Comparison of ENCODE assay signal across 9 mouse cellular contexts in the genomic region with DNA sequence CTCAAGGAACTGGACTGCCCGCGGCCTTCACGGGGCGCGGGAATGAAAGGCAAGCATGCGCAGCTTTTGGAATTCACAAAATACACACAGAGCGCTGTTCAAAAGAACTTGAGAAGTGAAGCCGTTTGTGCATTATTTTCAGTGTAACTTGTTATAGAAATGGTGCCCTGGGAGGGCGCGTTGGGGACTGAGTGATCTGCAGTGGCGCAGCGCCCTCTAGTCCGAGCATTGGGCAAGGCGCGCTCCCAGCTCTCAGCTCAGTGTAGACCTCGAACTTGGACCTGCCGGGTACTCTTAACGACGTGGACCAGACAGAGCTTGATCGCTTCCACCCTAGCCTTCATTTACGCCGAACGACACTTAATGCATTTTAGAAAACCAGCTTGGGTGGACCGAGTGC. TPM values are rescaled to one million over a fixed set of nuclear protein-coding genes. Genes with fewer than 3 reads are reported as not detected.
DNase-seq lines count a peak whose midpoint lies in the region; ATAC-seq and TF ChIP-seq lines count a peak whose summit lies in the region.
"Had no signal": no experiment of that assay in that cellular context is flagged by ENCODE, and none has a peak within 500 bp of the region (broad histone marks: within the 10 kb centered on the region; RNA-seq: fewer than 3 reads in every experiment).

No protein-coding gene starts in this region.

- H3K27me3 ChIP-seq in heart, embryonic 12.5 days (replicated peaks), result no peaks in the 10 kb centered on the region
- H3K27me3 ChIP-seq in kidney, embryonic 16.5 days (ENCODE audit: insufficient read depth, low read length), result 0 out of 2 replicates have a peak, but pooled peaks cover 4% of the 10 kb centered on the region
- no peaks in the 10 kb centered on the region for H3K27me3 ChIP-seq in limb, embryonic 14.5 days (ENCODE audit: control insufficient read depth, insufficient read depth, low read length)
- no peaks in the 10 kb centered on the region for H3K27me3 ChIP-seq in midbrain, postnatal 0 days (ENCODE audit: insufficient read depth, low read length)
- H3K27me3 ChIP-seq: CH12.LX had no signal

- 0 out of 2 replicates have a peak, but pooled peaks cover 5% of the 10 kb centered on the region for H3K4me1 ChIP-seq in heart, embryonic 12.5 days (replicated peaks)
- peaks cover 19% of the 10 kb centered on the region for H3K4me1 ChIP-seq in kidney, embryonic 16.5 days (ENCODE audit: insufficient read depth, low read length)
- peaks cover 10% of the 10 kb centered on the region for H3K4me1 ChIP-seq in limb, embryonic 14.5 days (ENCODE audit: control insufficient read depth, insufficient read depth, low read length)
- no peaks in the 10 kb centered on the region; the same call in 1 of the 2 replicates for H3K4me1 ChIP-seq in midbrain, postnatal 0 days (ENCODE audit: insufficient read depth, low read length)

- H3K4me2 ChIP-seq in heart, embryonic 12.5 days, result peak overlapping the region; percentile 82
- peak overlapping the region; percentile 72 for H3K4me2 ChIP-seq in kidney, embryonic 16.5 days (replicated peaks; ENCODE audit: low read depth, low read length)
- peak overlapping the region; percentile 52 for H3K4me2 ChIP-seq in limb, embryonic 14.5 days (replicated peaks; ENCODE audit: low read depth, low read length, severe bottlenecking)
- H3K4me2 ChIP-seq in midbrain, postnatal 0 days (ENCODE audit: low read depth, low read length, poor library complexity, severe bottlenecking), result peak overlapping the region; percentile 95

- peak; percentile 76 to 82 for DNase-seq in urinary bladder, adult 18-20 months (ENCODE audit: low spot score in 2 of 2)
- DNase-seq in urinary bladder, postnatal 10 days (ENCODE audit: low spot score), result no peak
- peak; percentile 87 for DNase-seq in fibroblast of lung, adult 2 months (ENCODE audit: low read depth)
- DNase-seq in limb, embryonic 14.5 days (ENCODE audit: low spot score), result peak; percentile 95
- peak; percentile 95 for DNase-seq in midbrain, postnatal 0 days (ENCODE audit: low spot score)
- peak; percentile 80 for DNase-seq in testis, postnatal 14 days (ENCODE audit: low spot score)

- WGBS in heart, embryonic 12.5 days, result under 1% methylated on average over 24 of the region's 24 CpGs
- under 1% methylated on average over 24 of the region's 24 CpGs for WGBS in kidney, embryonic 16.5 days
- under 1% methylated on average over 24 of the region's 24 CpGs for WGBS in limb, embryonic 14.5 days
- under 1% methylated on average over 24 of the region's 24 CpGs for WGBS in midbrain, postnatal 0 days

- H3K9me3 ChIP-seq in heart, embryonic 12.5 days (replicated peaks), result no peaks in the 10 kb centered on the region
- H3K9me3 ChIP-seq in kidney, embryonic 16.5 days (ENCODE audit: low read length), result no peaks in the 10 kb centered on the region
- H3K9me3 ChIP-seq in limb, embryonic 14.5 days (ENCODE audit: control insufficient read depth, low read length), result no peaks in the 10 kb centered on the region
- no peaks in the 10 kb centered on the region for H3K9me3 ChIP-seq in midbrain, postnatal 0 days (ENCODE audit: low read length)

- peak overlapping the region; percentile 87 for H3K9ac ChIP-seq in heart, embryonic 12.5 days
- peak overlapping the region; percentile 92 for H3K9ac ChIP-seq in kidney, embryonic 16.5 days (replicated peaks; ENCODE audit: low read length)
- H3K9ac ChIP-seq in limb, embryonic 14.5 days (ENCODE audit: low read depth, low read length, severe bottlenecking), result peak overlapping the region; percentile 78
- H3K9ac ChIP-seq in midbrain, postnatal 0 days (replicated peaks; ENCODE audit: low read length, poor library complexity, severe bottlenecking), result peak overlapping the region; percentile 62; the same call in 1 of the 2 replicates

- TF ChIP-seq POLR2A in limb, embryonic 14.5 days (IDR thresholded peaks at IDR 0.05; ENCODE audit: borderline replicate concordance, extremely low read depth, insufficient read depth, insufficient read length), result peak; percentile 39; the same call in 1 of the 2 replicates

- peak overlapping the region; percentile 92 for H3K27ac ChIP-seq in heart, embryonic 12.5 days (ENCODE audit: poor library complexity, severe bottlenecking)
- peak overlapping the region; percentile 97 for H3K27ac ChIP-seq in kidney, embryonic 16.5 days (ENCODE audit: low read length)
- H3K27ac ChIP-seq in limb, embryonic 14.5 days (replicated peaks; ENCODE audit: low read depth, low read length), result peak overlapping the region; percentile 95
- H3K27ac ChIP-seq in midbrain, postnatal 0 days (ENCODE audit: low read depth, low read length), result peak overlapping the region; percentile 82; the same call in 1 of the 2 replicates

- 0 out of 2 replicates have a peak, but pooled peaks cover under 1% of the 10 kb centered on the region for H3K36me3 ChIP-seq in heart, embryonic 12.5 days
- H3K36me3 ChIP-seq in kidney, embryonic 16.5 days (ENCODE audit: insufficient read depth, low read length), result no peaks in the 10 kb centered on the region
- H3K36me3 ChIP-seq in limb, embryonic 14.5 days (ENCODE audit: control insufficient read depth, insufficient read depth, low read length), result no peaks in the 10 kb centered on the region
- H3K36me3 ChIP-seq in midbrain, postnatal 0 days (ENCODE audit: insufficient read depth, low read length), result no peaks in the 10 kb centered on the region

- TF ChIP-seq CTCF in midbrain, postnatal 0 days (IDR thresholded peaks at IDR 0.05), result peak; percentile 89

- H3K4me3 ChIP-seq in heart, embryonic 12.5 days, result peak overlapping the region; percentile 77
- peak overlapping the region; percentile 87 for H3K4me3 ChIP-seq in kidney, embryonic 16.5 days (ENCODE audit: low read length)
- peak overlapping the region; percentile 87 for H3K4me3 ChIP-seq in limb, embryonic 14.5 days (replicated peaks; ENCODE audit: low read length)
- peak overlapping the region; percentile 79 for H3K4me3 ChIP-seq in midbrain, postnatal 0 days (ENCODE audit: low read depth, low read length)

- ATAC-seq in heart, embryonic 12.5 days (ENCODE audit: insufficient number of reproducible peaks, low FRiP score), result peak; percentile 62
- peak; percentile 76 for ATAC-seq in kidney, embryonic 16.5 days (ENCODE audit: low FRiP score, low TSS enrichment)
- peak; percentile 54 for ATAC-seq in limb, embryonic 14.5 days (ENCODE audit: low FRiP score, low read depth)
- peak; percentile 67; the same call in 1 of the 2 replicates for ATAC-seq in midbrain, postnatal 0 days (ENCODE audit: low FRiP score)

RNA-seq across cellular contexts. Expression of a gene that starts 0.5 kb away (rescaled TPM):
- 21.3 and 24.9 TPM in 2 replicates for polyA plus RNA-seq in heart, embryonic 12.5 days (2016; fragmentation: Nextera tagmentation; extraction: Ambion mirVana)
- polyA plus RNA-seq in kidney, embryonic 16.5 days (2015; fragmentation: Nextera tagmentation; extraction: Ambion mirVana), result 19.9 and 20.9 TPM in 2 replicates
- polyA plus RNA-seq in limb, embryonic 14.5 days (2012; rRNA removed), result 81.1 and 108 TPM in 2 replicates
- 56.6 and 60.7 TPM in 2 replicates for polyA plus RNA-seq in limb, embryonic 14.5 days (2014; fragmentation: Nextera tagmentation; extraction: Ambion mirVana)
- 106 and 122 TPM in 2 replicates for total RNA-seq in midbrain, postnatal 0 days (2014; rRNA removed)
- polyA plus RNA-seq in midbrain, postnatal 0 days (2015; fragmentation: Nextera tagmentation; extraction: Ambion mirVana), result 8.7 and 9.2 TPM in 2 replicates
